Mouse (Mus musculus) adrenal gland, postnatal 25 days (tissue): Measurements from ENCODE around the gene Sirt7. TPM values are rescaled to one million over a fixed set of nuclear protein-coding genes. Genes with fewer than 3 reads are reported as not detected.
A peak's percentile ranks its signal among the peaks of the same experiment; 100 is the strongest.

Experiments used
- DNase-seq: peaks from one replicate; pipeline ENCODE4 v3.0.0; 2021; ENCODE audit warnings: mixed read lengths
- total RNA-seq: library from RNA; stranded (reverse); gene quantifications from 2 replicates; pipeline ENCODE4 v1.2.3, GENCODE M21; 2021

Gene Sirt7
- total RNA-seq, 1 experiment from 2014 or later = 103 TPM

DNA sequence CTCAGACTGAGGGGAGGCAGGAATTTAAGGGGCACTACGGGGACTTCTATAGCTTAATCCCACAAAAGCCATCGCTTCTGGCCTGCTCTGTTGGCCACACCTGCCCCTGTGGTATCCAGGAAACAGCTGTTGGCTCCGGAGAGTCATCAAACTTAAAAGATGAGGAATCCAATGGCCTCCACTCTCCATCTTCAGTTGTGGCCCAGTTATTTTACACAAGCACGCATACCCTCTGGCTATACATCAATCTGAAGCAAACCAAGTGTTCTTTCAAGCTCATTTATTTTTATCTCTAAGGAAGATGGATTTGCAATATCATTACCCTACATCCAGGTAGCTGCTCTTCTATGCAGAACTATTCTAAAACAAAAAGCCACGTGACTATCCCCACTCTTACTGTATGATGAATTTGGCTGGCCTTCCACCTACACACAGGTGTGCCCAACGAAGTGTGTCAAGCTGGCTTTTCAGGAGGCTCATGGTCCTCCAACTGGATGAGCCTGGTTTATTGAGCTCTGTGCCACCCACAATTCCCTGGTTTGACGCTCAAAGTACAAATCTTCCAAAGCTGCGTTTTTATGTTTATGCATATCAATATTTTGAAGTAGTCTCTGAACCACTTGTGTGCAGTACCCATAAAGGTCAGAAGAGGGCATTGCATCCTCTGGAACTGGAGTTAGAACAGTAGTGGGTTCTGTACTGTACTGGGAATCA, 42.6 kb downstream of the Sirt7 start:
- DNase-seq = no peak

GRCm38 (mm10) chr11:120581490-120582267, 43.4 kb downstream of the Sirt7 start, which contains the start of gene Arhgdia:
Gene Arhgdia (minus strand): TSS chr11:120581624.
- peak; percentile 92 for DNase-seq

- peak; percentile 48 for DNase-seq
Observed at GRCm38 (mm10) chr11:120580871-120581331, 44.1 kb downstream of the Sirt7 start.

DNA sequence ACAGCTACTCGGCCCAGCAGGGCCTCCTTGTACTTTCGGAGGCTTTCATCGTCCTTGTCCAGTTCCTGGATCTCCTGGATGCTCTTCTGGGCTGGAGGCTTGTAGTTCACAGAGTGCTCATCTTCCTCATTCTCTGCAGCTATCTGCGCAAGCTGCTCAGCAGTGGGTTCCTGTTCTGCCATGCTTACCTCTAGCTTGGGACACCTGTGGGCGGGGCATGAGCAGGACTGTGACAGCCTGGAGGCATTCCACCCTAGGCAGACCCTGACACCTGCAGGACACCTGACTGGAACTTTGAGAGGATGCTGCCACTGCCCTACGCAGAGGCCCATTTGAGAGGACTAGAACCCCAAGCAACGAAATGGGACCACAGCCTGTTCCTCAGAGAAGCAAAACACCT, 44.9 kb downstream of the Sirt7 start:
- DNase-seq = no peak

- peak; percentile 64 for DNase-seq
Observed at GRCm38 (mm10) chr11:120579316-120580107, 45.5 kb downstream of the Sirt7 start.

GRCm38 (mm10) chr11:120578694-120579243, 46.3 kb downstream of the Sirt7 start:
- no peak for DNase-seq

DNA sequence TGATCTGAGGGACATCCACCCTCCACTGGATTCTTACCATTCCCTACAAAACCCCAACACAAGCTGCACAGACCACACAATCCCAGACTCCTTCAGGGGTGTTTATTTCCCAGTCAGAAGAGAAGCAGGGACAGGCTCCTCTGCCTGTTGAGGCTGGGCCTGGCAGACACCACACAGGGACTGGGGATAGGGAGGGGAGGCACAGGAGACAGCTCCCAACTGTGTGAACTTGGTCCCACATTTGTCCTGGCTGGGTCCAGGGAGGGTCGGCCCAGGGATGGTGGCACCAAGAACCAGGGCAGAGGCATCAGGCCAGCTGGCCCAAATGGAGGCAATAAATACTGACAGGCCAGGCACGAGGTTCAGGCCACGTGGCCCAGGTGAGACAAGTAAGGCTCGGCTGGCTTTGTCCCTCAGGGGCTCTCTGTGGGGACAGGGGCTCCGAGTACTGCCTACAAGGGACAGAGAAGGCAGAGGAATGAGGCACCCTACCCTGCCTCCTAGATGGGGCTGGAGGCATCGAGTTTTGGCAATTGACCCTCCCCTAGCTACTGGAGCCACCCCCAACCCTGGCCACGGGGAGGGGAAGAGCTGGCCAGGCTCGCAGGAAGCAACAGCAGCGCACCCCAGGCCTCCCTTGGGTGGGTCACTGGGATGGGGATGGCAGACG, 46.9 kb downstream of the Sirt7 start:
- no peak for DNase-seq

GRCm38 (mm10) chr11:120577211-120578023, 47.6 kb downstream of the Sirt7 start:
- DNase-seq = no peak

GRCm38 (mm10) chr11:120576365-120576981, 48.6 kb downstream of the Sirt7 start:
- no peak for DNase-seq

- DNase-seq = no peak
Observed at GRCm38 (mm10) chr11:120575940-120576339, 49.1 kb downstream of the Sirt7 start.

GRCm38 (mm10) chr11:120575046-120575445, 50.0 kb downstream of the Sirt7 start:
- DNase-seq = no peak

GRCm38 (mm10) chr11:120574278-120574600, 50.8 kb downstream of the Sirt7 start:
- no peak for DNase-seq

- no peak for DNase-seq
Observed at GRCm38 (mm10) chr11:120573585-120574277, 51.3 kb downstream of the Sirt7 start.

DNA sequence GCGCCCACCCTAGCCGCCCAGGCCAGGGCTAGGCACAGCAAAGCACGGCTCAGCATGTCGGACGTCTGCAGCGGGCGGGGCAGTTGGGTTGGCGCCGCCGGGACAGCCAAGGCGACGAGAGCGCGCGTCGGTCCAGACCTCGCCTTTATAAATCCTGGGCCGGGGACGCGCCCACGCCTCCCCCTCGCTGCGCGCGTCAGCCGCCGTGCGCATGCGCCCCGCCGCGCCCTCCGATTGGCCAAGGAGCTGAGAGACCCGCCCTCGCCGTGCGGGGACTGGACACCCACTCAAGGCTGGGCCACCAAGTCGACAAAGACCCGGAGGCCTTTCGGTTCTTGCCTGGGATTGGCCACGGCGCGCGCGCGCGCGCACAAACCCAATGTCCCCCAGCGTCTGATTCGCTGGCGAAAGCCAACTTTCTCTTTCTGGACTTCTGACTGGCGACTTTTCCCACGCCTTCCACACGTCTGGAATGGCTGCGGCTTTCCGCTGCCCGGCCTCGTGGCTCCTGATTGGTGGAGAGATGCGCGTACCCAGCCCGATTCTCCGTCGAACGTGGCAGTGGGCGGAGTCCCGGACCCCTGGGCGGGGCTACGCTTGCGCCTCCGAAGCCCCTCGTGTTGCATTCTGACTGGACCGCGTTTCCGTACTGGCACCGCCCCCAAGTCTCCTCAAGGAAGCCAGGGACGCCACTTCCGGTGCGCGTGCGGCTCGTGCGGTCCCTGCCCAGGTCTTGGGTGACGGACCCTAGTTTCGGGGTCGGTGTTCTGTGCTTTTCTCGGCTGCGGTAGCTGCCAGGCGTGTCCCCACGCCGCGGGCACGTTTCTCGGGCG, 52.1 kb downstream of the Sirt7 start, which contains the start of gene P4hb:
Gene P4hb, minus strand, starts transcription at position 502 of the 833 bp plus-strand sequence.
- DNase-seq = peak; percentile 100

GRCm38 (mm10) chr11:120572417-120572751, 52.7 kb downstream of the Sirt7 start:
- no peak for DNase-seq

DNA sequence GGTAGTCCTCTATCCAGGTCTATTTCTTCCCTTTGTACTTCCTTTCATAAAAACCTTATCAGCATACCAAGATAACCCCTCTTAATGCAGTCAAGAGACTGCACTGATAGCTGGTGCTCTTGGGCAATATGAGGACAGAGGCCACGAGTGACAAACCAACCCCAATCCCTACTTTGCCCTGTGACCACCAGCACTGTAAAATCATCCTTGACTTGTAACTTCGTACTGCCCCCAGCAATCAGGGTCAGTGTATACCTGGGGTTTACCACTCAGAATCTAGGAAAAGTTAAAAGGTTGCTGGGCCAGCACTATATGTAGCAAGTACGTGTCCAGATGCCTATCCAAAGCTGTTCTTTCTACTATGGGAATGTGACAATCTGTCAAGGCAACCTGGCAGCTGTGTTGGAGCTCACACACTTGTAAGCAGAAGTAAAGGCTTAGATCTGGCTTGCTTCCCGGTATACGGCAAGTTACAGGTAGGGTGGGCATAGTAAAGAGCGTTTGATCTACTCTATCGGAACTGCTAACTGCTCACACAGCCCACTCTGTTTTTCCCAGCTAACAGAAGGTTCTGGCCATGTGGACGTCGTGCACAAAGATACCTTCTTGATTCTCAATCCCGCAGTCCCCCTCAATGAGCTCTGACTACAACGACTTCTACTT, 53.2 kb downstream of the Sirt7 start:
- DNase-seq = no peak

DNA sequence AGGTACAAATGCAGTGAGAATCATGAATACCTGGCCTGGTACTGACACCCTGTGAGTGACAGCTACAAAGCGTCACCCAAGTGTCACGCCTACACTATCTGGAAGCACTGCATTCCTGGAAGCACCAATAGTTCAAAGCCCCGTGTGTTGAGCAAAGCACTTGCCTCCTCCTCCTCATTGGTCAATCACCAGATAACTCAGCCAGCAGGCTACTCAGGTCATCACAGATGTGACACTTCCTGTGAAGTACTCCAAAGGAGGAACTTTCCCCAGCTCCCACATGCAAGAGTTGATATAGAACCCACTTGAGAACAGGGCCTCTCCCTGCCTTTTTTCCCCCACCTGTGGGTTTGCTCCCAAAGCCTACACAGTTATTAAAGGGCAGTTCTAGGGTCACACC, 53.9 kb downstream of the Sirt7 start:
- DNase-seq = no peak
